Mouse (Mus musculus) natural killer cell, adult 2 months (primary cell): ENCODE data around the gene Wbp1.
A peak's percentile ranks its signal among the peaks of the same experiment; 100 is the strongest.

ENCODE experiments used
- DNase-seq, 2 experiments: peaks; one replicate each; pipeline ENCODE4 v3.0.0; 2022; ENCODE audit warnings: low spot score in 2 of 2

Gene Wbp1

GRCm38 (mm10) chr6:83116373-83117164 lies 4.8 kb downstream of the Wbp1 start:
- no peak for DNase-seq

- no peak for DNase-seq
Observed at GRCm38 (mm10) chr6:83115682-83116372, 5.5 kb downstream of the Wbp1 start.

DNA sequence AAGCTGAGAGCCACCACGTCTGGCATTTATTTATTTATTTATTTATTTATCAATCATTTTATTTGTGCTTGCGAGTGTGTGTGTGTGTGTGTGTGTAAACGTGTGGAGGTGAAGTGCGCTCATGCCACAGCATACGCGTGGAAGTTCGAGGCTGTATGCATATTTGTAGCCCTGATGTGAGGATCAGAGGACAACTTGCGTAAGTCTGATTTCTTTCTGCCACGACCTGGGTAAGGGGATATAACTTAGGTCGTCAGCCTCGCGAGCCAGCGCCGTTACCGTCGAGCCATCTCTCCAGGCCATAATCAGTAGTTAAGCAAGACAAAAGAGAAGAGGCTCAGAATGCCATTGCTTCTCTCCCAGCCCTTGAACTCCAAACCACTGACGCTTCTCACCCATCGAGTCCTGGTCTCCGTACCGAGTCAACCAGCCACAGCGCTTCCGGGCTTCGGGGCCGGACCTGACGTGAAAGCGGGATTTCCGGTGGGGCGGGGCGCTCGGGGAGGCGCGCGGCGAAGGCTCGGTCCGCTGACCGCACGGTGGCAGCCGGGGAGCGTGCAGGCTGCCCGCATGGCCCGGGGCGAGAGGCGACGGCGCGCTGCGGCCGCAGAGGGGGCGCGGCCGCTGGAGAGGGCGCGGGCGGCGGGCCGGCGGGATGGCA lies 6.2 kb downstream of the Wbp1 start, which contains the start of gene Mogs:
Mogs (plus strand) TSS at position 486 of the 661 bp plus-strand sequence.
- peak; percentile 91 for DNase-seq

DNA sequence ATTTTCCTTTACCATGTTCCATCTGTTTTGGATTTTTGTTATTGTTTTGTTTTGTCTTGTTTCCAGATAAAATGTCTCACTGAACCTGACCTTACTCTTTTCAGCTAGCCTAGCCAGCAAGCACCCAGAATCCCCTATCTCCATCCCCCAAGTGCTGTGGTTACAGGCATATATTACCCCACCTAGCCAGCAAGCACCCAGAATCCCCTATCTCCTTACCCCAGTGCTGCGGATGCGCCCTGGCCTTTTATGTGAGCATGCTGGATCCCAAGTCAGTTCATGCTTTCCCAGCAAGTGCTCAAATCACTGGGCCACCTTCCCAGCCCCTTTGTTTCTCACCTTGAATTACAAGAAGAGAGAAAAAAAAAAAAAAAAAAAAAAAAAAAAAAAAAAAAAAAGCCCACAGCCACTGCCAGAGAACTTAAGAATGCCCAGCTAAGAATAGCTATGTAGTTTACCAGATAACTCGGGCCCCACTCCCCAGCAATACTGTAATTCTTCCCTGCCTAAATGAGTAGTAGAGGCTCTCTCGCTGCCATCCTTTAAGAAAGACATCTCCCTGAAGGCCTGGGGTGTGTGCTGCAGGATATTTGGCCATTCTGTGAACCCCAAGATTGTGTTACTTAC lies 9.7 kb downstream of the Wbp1 start:
- DNase-seq, result no peak

DNA sequence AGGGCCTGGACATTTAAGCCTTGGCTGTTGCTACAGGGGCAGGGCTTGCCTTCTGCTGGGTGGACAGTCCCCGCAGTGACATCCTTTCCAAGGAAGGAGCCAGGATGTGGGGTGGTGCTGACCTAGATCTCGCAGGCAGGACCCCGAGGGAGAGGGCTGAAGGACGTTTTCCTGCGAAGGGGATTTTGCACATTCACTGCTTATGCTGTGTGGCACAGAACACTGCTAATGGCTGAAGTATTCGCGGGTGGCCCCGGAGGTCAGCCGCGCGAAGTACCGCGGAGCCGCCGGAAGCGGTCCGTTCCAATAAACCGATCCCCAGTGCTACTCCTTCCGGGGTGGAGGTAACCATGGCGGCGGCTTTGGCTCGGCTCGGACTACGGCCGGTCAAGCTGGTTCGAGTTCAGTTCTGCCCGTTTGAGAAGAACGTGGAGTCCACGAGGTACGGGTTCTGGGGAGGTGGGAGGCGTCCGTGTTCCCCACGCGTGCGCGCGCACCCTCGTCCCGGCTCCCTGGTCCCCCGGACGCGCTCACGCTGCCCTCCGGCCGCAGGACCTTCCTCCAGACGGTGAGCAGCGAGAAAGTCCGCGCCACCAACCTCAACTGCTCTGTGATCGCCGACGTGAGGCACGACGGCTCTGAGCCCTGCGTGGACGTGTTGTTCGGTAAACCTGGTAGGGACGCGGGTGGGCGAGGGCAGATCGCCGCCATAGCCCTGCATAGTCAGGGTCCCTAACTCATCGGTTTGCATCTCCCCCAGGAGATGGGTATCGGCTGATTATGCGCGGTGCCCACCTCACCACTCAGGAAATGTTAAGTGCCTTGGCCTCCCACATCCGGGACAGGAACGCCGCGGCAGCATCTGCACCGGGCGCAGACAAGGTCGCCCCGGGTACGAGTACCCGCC lies 12.3 kb downstream of the Wbp1 start, which contains the start of gene Mrpl53:
Mrpl53 (plus strand) TSS at position 279 of the 907 bp plus-strand sequence.
- DNase-seq, result peak; percentile 63 to 67

DNA sequence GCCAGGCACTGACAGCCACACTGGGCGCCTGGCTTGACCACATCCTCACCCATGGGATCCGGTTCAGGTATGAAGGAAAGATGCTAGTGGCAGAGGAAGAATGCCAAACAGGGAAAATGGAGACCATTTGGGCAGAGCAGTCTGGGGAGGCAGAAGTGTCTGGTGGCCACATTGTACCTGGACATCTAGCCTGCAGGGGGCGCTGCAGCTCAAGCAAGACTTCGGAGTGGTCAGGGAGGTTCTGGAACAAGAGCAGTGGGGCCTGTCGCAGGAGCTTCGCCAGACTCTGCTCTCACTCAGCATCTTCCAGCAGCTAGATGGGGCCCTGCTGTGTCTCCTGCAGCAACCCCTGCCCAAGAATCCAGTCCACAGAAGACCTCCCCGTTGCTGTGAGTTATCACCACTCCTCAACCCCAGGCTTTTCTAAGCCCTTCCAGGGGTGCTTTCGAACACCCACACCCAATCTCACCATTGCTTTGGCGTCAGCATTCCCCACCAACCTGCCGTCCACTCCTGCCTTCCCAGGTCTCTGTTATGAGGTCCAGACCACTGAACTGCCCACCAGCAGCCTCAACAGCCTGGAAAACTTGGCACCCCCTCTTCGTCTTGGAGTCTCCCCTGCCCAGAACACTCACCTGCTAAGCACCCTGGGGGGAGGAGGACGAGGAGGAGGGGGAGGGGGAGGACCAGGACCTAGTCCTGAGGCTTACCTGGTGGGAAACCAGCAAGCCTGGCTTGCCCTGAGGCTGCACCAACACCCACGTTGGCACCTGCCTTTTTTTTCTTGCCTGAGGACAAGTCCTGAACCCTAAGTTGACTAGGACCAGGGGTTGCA lies 13.6 kb downstream of the Wbp1 start:
- DNase-seq, result peak; percentile 76 to 80

DNA sequence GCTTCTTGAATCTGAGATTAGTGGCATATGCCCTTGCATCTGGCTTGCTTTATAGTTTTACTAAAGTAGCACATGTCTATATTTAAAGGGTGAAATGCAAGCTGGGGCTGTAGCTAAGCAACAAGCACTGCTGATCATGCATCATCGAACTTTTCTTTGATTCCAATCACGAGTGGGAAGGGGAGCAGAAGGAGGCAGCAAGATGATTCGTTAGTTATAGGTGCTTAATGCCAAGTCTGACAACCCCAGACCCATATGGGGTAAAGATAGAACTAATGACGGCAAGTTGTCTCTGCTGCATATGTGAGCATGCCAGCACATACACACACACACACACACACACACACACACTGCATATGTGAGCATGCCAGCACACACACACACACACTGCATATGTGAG lies 17.2 kb downstream of the Wbp1 start:
- no peak for DNase-seq

DNA sequence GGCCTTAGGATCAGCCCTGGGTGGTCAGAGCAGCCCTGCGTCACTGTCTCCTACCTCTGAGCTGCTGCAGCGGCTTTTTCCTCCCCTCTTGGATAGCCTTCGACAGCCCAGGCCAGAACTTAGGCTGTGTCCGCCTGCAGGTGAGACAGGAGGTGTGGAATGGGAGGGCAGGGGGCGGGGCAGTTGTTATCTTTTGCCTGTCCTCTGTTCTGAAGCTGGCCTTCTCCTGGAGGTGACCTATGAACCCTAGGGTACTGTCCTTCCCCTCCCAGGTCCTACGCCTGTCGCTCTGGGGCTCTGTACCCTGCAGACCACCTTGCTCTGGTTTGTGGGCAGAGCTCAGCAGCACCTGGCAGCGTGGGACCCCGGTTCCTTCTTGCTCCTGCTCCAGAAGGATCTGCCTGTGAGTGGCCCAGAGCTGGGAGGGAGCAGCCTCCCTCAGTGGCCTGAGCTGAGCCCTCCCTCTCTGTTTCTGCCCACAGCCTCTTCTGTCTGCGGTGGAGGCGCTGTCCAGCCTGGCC lies 18.2 kb downstream of the Wbp1 start:
- DNase-seq, result no peak

DNA sequence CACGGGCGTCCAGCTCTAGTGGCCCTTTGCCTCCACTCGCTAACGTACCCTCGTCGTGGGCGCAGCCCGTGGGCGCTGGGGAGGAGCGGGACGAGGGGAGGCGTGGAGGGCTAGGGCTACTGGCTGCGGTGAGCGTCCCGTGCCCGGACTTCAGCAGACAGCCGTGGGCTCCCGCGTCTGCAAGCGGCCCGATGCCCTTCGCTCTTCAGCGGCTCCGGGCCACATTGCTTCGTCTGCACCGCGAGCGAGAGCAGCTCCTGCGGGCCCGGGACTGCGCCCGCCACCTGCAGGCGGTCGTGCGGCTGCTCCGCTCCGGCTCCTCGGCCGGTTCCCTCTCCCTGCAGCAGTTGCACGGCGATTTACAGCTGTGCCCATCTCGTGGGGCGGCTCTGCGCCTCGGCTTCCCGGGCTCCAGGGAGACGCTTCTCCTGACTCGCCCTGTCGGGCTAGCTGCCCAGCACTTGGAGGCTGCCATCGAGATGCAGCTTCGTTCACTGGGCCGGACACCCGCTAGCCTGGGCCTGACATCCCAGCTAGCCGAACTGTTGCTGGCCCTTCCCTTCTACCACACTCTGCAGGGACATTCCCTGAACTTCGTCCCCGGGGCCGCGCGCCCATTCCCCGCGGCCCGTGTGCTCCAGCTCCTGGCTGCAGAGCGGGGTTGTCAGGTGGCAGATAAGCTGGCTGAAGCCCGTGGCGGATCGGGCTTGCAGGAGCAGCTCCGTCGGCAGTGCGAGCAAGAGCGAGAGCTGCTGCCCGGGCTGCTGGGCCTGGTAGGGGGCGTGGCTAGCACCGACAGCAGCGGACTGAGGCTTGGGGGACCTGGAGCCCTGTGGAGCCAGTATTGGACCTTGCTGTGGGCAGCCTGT lies 19.4 kb downstream of the Wbp1 start:
- DNase-seq, result peak; percentile 34 to 58

DNA sequence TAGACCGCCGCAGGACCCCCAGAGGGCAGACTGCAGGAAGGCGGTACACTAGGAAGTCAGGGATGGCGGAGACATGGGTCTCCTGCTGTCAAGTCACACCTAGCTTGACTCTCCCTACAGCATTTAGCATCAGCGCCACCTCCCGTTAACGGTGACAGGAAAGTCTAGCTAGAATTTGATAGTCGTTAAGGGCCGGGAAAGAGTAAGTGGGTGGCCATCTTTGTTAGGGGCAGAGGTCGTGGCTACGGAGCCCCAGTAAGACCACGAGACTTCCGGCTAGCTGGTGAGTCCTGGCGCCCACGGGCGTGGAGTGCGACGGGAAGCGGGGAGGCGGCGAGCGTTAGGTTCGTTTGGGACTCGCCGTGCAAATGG lies 20.1 kb downstream of the Wbp1 start, which contains the start of the genes Ccdc142 and Gm42688:
Ccdc142 (plus strand) TSS at position 286 of the 372 bp plus-strand sequence.
Gm42688 (plus strand) TSS at position 302 of the 372 bp plus-strand sequence.
- DNase-seq, result peak; percentile 78 to 84

- DNase-seq, result no peak
Observed at GRCm38 (mm10) chr6:83098411-83098810, 22.9 kb downstream of the Wbp1 start.

DNA sequence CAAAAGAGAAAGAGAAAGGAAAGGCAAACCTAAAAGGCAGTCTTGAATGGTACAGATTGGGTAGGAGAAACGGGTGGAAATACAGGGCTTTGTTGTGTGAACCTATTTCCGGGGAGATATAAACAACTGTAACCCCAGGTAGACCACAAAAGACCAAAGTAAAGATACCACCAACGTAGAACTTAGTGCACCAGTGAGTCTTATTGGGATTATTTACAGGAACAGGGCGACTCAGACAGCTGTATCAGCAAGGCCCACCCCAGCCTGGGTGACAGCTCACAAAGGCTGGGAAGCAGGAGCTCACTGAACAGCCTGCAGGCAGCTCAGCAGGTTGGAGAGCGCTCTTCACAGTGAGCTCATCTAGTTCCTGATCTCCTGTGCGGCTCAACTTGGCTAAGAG lies 25.4 kb downstream of the Wbp1 start:
- no peak for DNase-seq

- no peak for DNase-seq
Observed at GRCm38 (mm10) chr6:83092416-83093127, 28.8 kb downstream of the Wbp1 start.

GRCm38 (mm10) chr6:83087926-83088260 lies 33.5 kb downstream of the Wbp1 start:
- DNase-seq, result no peak

- DNase-seq, result no peak
Observed at GRCm38 (mm10) chr6:83087205-83087925, 34.0 kb downstream of the Wbp1 start.

DNA sequence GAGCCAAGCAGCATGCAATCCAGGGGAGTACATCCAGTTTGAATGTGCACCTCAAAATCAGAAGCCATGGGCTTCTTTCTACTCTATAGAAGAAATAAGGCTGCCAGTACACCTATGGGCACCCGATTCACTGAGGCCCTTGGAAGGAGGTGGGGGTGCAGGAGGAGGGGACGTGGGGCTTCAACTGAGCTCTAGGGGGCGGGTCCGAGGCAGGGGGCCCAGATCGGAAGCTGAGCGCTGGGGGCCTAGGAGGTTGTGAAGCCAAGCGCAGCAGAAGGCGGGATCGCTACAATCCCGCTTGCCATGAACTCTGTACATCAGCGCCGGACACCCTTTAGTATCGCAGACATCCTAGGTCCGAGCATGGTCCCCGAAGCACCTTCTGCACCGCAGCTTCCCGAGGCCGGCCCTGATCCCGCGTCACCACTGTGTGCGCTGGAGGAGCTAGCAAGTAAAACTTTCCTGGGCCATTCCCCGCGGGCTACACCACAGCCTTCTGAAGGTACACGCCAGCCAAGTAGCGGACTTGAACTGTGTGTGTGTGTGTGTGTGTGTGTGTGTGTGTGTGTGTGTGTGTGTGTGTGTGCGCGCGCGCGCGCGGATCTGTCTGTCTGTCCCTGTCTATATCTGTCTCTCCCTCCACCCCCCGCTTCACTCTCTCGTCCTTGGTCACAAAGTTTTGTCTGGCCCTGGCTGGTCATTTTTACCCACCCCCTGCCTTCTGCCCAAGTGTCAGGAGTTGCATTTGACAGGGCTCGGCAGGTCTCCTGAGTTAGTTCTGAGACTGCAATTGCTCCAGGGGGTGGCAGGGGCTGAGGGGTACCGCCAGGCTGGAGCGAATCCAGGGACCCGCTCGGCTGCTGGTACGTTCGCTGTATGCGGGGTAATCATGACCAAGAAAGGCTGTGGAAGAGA lies 35.0 kb downstream of the Wbp1 start, which contains the start of gene Lbx2:
Lbx2 (plus strand) TSS at position 247 of the 915 bp plus-strand sequence.
- DNase-seq, result no peak
